Mouse (Mus musculus): ENCODE data around the gene P3h4. TPM values are rescaled to one million over a fixed set of nuclear protein-coding genes. Genes with fewer than 3 reads are reported as not detected.

The P3h4 gene
- polyA plus RNA-seq, 1 experiment from 2014 or later, result 24.6 TPM

DNA sequence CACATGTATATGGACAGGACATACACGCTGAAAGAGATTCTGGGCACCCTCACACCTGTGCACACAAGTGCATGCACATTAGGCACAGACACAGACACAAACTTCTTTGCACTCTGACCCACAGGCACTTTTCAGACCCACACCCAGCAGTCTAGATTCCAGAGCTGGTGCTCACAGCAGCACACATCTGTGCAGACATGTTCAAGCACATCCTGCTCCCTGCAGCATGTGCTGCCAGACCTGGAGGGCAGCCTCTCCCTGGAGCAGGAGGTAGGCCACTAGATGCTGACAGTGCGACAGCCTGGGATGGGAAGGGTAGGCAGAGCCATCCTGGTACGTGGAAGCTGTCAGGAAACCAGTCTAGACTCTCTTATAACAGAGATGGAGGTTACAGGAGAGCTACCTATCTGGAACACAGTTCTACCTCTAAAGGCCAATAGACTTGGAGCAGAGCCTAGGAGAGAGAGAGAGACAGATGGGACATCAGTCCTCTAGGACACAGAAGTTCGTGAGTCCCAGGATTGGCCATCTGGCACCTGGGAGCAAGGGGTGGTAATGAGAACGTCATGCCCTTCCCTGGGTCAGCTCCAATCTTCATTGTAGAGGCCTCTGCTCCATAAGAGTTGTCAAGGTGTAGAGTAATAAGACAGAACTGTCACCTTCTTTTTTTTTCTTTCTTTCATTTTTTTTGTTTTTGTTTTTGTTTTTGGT lies 7.5 kb downstream of the P3h4 start:
- Histone ChIP-seq H3K4me2 (no peak overlapping the region), H3K9me3 (no peaks in the 10 kb centered on the region), H3K36me3 (no peaks in the 10 kb centered on the region), H3K27me3 (no peaks in the 10 kb centered on the region), H3K27ac (replicated peaks) (no peak overlapping the region), H3K4me1 (replicated peaks) (peaks cover 10% of the 10 kb centered on the region; the same call in 1 of the 2 replicates), H3K9ac (no peak overlapping the region), H3K4me3 (no peak overlapping the region)
- 78% methylated on average over 5 of the region's 5 CpGs for WGBS
- no peak for ATAC-seq (ENCODE audit: low read depth)

DNA sequence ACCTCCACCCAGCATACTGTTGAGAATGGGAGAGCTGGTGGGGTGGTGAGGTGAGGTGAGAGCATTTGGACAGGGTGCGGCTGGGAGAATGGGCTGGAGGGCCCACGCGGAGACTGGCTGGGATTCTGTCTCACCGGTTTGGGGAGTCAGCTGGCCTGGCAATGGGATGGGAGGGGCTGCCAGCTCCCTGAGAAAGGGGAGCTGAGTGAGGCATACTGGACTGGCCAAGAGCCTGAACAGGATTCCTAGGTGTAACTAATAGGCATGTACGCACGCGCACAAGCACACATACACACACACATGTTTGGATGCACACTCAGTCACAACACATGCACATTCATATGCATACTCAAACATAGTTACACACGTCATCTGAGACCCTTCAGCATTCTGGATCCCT lies 8.4 kb downstream of the P3h4 start:
- no peaks in the 10 kb centered on the region for H3K27me3 ChIP-seq
- H3K36me3 ChIP-seq, result no peaks in the 10 kb centered on the region
- 85% methylated on average over 8 of the region's 8 CpGs for WGBS
- H3K27ac ChIP-seq (replicated peaks), result no peak overlapping the region
- peaks cover 9% of the 10 kb centered on the region; the same call in 1 of the 2 replicates for H3K4me1 ChIP-seq (replicated peaks)
- no peak overlapping the region for H3K4me3 ChIP-seq
- no peaks in the 10 kb centered on the region for H3K9me3 ChIP-seq
- no peak overlapping the region for H3K9ac ChIP-seq
- no peak for ATAC-seq (ENCODE audit: low read depth)
- H3K4me2 ChIP-seq, result no peak overlapping the region

DNA sequence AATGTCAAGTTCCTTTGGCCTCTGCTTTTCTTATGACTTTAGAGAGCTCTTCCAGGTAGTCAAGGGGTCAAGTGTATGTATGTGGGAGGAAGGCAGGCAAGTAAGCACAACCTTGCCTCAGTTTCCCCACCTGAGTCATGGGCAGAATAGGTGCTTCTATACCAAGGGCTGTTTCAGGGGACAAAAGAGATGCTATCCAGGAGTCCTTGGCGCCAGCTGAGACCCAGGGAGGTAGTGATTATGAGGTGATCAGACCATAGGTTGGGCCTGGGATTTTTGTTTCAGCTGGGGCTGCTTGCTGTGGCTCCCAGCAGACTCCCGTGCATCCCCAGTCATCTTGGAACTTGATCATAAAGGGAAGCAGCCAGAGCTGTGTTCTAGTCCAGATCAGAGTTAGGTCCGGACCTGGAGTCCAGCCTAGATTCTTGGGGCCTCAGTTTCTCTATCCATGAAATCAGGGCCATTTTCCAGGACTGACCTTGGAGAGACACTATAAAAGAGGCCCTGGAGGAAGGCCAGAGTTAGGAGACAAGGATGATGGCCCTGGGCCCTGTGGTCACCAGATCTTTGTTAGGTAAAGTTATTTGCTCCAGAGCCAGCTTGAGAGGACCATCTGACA lies 10.1 kb downstream of the P3h4 start:
- Histone ChIP-seq H3K4me2 (no peak overlapping the region), H3K9me3 (no peaks in the 10 kb centered on the region), H3K36me3 (no peaks in the 10 kb centered on the region), H3K9ac (no peak overlapping the region), H3K27me3 (no peaks in the 10 kb centered on the region), H3K4me3 (no peak overlapping the region), H3K27ac (replicated peaks) (no peak overlapping the region), H3K4me1 (replicated peaks) (peaks cover 9% of the 10 kb centered on the region; the same call in 1 of the 2 replicates)
- ATAC-seq (ENCODE audit: low read depth), result no peak
- 87% methylated on average over 3 of the region's 3 CpGs for WGBS

DNA sequence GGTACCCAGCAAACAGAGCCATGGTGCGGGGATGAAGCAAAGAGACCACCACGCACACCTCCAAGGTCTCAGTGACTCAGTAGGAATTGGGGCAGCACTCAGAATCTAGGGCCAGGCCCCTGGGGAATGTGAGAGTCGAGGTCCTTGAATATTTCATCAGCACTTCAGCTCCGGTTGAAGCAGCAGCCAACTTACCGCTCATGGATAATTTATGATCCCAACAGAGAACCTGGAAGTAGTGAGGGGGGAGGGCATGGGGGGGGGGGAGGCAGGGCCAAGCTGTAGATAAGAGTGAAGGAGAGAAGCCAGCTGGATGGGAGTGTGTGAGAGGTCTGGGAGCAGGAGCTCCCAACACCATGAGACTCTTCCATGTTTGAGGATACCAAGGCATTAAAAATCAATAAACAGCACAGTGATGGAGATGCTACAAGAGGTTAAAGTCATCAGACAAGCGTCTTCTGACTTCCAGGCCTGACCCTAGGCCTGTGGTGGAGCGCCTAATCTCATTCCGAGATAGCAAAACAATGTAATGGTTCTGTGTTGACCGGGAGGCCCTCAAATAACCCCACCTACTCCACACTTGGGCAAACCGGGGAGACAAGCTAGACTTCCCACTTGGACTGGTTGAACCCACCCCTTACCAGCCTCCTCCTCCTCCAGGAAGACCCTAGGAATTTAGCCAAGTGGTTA lies 11.0 kb downstream of the P3h4 start:
- WGBS, result 64% methylated on average over 10 of the region's 10 CpGs
- Histone ChIP-seq H3K36me3 (no peaks in the 10 kb centered on the region), H3K9ac (no peak overlapping the region), H3K4me3 (no peak overlapping the region), H3K9me3 (no peaks in the 10 kb centered on the region), H3K27me3 (no peaks in the 10 kb centered on the region), H3K27ac (replicated peaks) (no peak overlapping the region), H3K4me2 (no peak overlapping the region), H3K4me1 (replicated peaks) (peaks cover 9% of the 10 kb centered on the region; the same call in 1 of the 2 replicates)
- ATAC-seq (ENCODE audit: low read depth), result no peak

DNA sequence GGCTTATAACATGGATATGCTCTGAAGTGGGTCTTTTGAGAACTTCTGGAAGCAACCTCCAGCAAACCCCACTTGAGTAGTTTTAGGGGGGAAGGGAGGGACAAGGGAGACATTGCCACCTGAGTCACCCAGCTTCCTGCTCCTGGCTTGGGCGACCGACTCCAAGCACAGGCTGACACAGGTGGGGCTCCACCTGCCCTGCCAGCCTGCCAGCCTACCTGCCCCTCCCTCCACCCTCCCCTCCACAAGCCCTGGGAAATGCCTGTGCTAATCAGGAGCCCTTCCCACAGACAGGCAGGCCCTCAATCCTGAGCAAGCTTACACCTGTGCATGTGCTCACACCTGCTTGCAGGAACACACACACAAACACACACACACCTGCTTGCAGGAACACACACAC lies 12.0 kb downstream of the P3h4 start:
- Histone ChIP-seq H3K4me2 (no peak overlapping the region), H3K9ac (no peak overlapping the region), H3K27ac (replicated peaks) (no peak overlapping the region), H3K36me3 (no peaks in the 10 kb centered on the region), H3K4me3 (no peak overlapping the region), H3K4me1 (replicated peaks) (peaks cover 9% of the 10 kb centered on the region; the same call in 1 of the 2 replicates), H3K27me3 (no peaks in the 10 kb centered on the region), H3K9me3 (no peaks in the 10 kb centered on the region)
- WGBS, result 80% methylated on average over 2 of the region's 2 CpGs
- ATAC-seq (ENCODE audit: low read depth), result no peak

DNA sequence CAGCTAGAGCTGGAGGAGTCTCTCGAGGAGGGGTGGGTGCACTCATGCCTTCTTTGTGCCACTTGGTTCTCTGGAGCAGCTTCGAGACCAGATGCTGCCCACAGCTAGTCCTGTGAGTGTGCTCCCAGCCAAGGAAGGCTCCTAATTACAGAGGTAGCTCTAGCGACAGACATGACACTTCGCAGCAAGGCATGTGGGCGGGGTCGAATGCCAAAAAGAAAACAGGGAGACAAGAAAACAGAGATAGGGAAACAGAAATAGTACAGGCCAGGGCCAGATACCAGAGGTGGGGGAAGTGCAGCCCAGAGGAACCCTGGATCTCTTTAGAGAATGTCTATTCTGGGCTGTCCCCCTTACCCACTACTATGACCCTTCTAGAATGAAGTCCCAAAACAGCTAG lies 12.4 kb downstream of the P3h4 start:
- Histone ChIP-seq H3K9me3 (no peaks in the 10 kb centered on the region), H3K4me2 (no peak overlapping the region), H3K9ac (no peak overlapping the region), H3K4me3 (no peak overlapping the region), H3K36me3 (no peaks in the 10 kb centered on the region), H3K4me1 (replicated peaks) (peaks cover 10% of the 10 kb centered on the region; the same call in 1 of the 2 replicates), H3K27me3 (peaks cover under 1% of the 10 kb centered on the region; the same call in 1 of the 2 replicates), H3K27ac (replicated peaks) (no peak overlapping the region)
- ATAC-seq (ENCODE audit: low read depth), result no peak
- 41% methylated on average over 6 of the region's 6 CpGs for WGBS

DNA sequence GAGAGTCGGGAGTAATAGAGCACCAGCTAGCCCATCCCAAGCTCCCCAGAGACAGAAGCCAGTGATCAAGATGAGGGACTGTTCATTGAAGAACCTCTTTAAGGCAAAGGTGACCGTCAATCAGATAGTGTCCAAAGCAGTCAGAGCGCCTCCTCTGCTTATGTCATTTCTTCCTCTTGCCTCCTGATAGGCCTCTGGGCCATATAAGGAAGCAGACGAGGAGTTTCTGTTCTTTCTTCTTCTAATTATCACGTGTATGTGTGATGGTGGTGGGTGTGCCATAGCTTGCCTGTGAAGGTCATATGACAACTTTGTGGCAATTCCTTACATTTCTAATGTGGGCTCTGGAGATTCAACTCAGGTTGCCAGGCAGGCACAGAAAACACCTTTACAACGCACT lies 13.8 kb downstream of the P3h4 start:
- no peaks in the 10 kb centered on the region for H3K36me3 ChIP-seq
- no peak overlapping the region for H3K4me3 ChIP-seq
- H3K27ac ChIP-seq (replicated peaks), result no peak overlapping the region
- no peak overlapping the region for H3K9ac ChIP-seq
- H3K4me1 ChIP-seq (replicated peaks), result peaks cover 24% of the 10 kb centered on the region
- H3K9me3 ChIP-seq, result no peaks in the 10 kb centered on the region
- H3K4me2 ChIP-seq, result no peak overlapping the region
- peaks cover 13% of the 10 kb centered on the region for H3K27me3 ChIP-seq
- 84% methylated on average over 6 of the region's 6 CpGs for WGBS
- no peak for ATAC-seq (ENCODE audit: low read depth)

DNA sequence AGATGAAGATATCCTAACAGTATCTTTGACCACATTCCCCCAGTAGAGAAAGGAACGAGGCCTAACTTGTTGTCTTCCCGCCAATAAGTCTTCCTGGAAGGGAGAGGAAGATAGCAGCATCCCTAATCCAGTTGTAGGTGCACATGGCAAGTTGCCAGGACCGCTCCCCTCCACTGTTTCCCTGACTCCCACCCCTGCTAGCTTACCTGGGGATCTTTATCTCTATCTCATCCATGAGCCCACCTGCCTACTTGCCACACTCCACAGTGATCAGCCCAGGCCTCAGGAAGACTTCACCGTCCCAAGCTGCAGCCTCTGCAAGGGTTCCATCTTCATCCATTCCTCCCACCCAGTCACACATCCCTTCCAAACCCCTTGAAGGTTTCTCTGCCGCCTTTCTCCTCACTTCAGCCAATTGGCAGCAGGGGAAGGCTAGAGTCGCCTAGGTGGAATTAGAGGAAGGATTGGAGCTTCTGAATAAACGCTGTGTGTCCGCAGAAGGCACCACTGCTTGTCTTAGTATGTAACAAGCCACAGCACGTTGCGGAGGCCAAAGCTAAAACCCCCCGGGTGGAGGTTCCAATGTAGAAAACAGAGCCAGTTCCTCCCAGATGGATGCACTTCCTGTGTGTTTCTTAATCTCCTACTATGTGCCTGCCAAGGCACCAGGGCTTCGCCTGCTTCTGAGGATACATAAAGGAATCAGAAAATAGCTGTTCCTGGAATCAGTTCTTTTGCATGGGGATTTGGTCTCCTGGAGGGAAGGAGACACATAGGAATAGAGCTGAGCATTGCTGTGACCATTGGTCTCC lies 14.7 kb downstream of the P3h4 start:
- Histone ChIP-seq H3K9ac (no peak overlapping the region), H3K27ac (replicated peaks) (no peak overlapping the region), H3K4me3 (no peak overlapping the region), H3K27me3 (peaks cover 23% of the 10 kb centered on the region), H3K4me2 (no peak overlapping the region), H3K36me3 (no peaks in the 10 kb centered on the region), H3K9me3 (no peaks in the 10 kb centered on the region), H3K4me1 (replicated peaks) (peaks cover 33% of the 10 kb centered on the region)
- 78% methylated on average over 12 of the region's 12 CpGs for WGBS
- ATAC-seq (ENCODE audit: low read depth), result no peak

DNA sequence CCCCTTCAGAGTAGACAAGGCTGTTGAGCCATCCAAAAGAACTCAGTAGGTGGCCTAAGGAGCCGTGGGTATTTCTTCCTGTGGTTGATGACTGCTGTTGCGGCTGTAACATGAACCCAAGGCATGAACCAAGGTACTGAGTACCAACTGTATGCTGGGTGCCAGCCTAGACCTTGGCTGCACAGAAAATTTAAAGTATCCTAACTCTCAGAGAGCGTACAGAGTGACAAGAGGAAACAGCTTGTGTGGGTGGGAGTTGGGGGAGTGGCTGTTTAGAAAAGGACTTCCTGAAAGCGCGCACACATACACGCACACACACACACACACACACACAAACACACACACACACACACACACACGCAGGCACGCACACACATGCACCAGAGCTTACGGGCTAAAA lies 15.3 kb downstream of the P3h4 start:
- Histone ChIP-seq H3K27me3 (peaks cover 28% of the 10 kb centered on the region), H3K27ac (replicated peaks) (no peak overlapping the region), H3K9ac (no peak overlapping the region), H3K9me3 (no peaks in the 10 kb centered on the region), H3K4me3 (no peak overlapping the region), H3K4me2 (no peak overlapping the region), H3K36me3 (no peaks in the 10 kb centered on the region), H3K4me1 (replicated peaks) (peaks cover 37% of the 10 kb centered on the region)
- no peak for ATAC-seq (ENCODE audit: low read depth)
- 78% methylated on average over 9 of the region's 9 CpGs for WGBS

DNA sequence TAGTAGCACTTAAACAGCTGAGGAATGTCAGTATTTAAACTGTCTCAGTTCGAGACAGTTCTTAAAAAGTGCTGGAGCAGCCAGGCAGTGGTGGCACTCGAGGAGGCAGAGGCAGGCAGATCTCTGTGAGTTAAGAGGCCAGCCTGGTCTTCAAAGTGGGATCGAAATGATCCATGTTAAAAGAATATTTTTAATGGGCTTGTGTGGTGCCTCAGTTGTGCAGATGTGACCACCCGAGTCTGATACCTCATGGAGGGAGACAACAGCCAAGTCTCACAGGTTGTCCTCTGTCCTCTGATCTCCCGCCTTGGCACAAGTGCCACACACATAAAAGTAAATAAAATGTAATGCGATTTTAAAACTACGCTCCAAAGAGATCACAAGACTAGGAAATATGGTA lies 16.1 kb downstream of the P3h4 start:
- 96% methylated on average over 7 of the region's 7 CpGs for WGBS
- no peak for ATAC-seq (ENCODE audit: low read depth)
- no peaks in the 10 kb centered on the region for H3K36me3 ChIP-seq
- H3K9ac ChIP-seq, result no peak overlapping the region
- no peak overlapping the region for H3K27ac ChIP-seq (replicated peaks)
- peak overlapping the region; percentile 71; the same call in 1 of the 2 replicates for H3K4me2 ChIP-seq
- H3K27me3 ChIP-seq, result peaks cover 28% of the 10 kb centered on the region
- no peak overlapping the region for H3K4me3 ChIP-seq
- no peaks in the 10 kb centered on the region for H3K9me3 ChIP-seq
- peaks cover 45% of the 10 kb centered on the region for H3K4me1 ChIP-seq (replicated peaks)

DNA sequence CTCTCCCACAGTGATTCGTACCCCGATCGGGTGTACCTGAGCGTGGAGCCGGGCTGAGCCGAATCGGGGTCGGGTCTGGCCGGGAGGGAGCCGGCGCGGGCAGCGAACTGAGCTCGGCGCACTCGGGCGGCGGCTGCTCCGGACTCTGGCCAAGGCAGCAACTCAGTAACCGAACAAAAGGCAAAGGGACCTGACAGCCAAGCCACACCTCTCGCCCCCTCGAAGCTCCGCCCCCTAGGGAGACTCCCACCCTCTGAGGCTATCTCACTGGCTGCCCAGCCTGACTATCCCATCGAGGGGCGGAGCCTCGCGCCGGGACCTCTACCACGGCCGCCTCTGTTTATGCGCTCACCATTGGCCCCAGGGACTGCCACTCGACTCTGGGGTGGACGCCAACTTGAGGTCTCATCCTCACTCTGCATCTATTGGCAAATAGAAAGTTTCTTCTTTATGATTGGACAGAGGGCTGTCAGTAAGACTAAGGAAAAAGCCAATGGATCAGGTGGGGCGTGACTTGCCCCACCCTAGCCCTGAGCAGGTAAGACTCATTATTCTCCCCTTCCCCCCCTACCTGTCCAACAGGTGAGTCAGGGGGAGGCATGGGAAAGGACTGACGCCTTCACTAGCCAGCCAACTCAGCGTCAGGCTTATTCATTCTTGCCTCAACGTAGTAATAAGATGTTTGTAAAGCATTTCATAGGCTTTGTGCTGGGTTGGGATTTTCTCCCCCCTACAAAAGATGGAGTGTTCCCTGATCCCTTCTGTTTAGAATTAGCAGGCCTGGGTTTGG lies 16.8 kb downstream of the P3h4 start, which contains the start of gene Jup:
Jup (minus strand) TSS at position 164 of the 790 bp plus-strand sequence.
- Histone ChIP-seq H3K9ac (peak within 1 kb of the TSS; percentile 80), H3K27ac (replicated peaks) (peak within 1 kb of the TSS; percentile 68), H3K9me3 (no peaks in the 10 kb centered on the region), H3K4me1 (replicated peaks) (peaks cover 52% of the 10 kb centered on the region), H3K36me3 (no peaks in the 10 kb centered on the region), H3K4me3 (peak within 1 kb of the TSS; percentile 67), H3K27me3 (peaks cover 28% of the 10 kb centered on the region), H3K4me2 (peak within 1 kb of the TSS; percentile 71)
- under 1% methylated on average over 37 of the region's 37 CpGs for WGBS
- ATAC-seq (ENCODE audit: low read depth), result peak; percentile 99

Data from neural tube, embryonic 13.5 days (tissue).